Mouse (Mus musculus): ENCODE measurements around the gene Cryzl1. TPM values are rescaled to one million over a fixed set of nuclear protein-coding genes. Genes with fewer than 3 reads are reported as not detected.

Cryzl1 gene
- total RNA-seq, 2 experiments from 2014 or later = 107 to 108 TPM

- no peak for TF ChIP-seq CTCF (IDR thresholded peaks at IDR 0.05)
- no peak overlapping the region for H3K27ac ChIP-seq
- no peak overlapping the region for H3K4me3 ChIP-seq
- intact Hi-C loops (cut with DNase I) = no loop called here
- DNase-seq (ENCODE audit: extremely low spot score in 1 of 2, low spot score in 2 of 2) = no peak
Observed at GRCm38 (mm10) chr16:91761761-91762160, 33.0 kb upstream of the Cryzl1 start.

DNA sequence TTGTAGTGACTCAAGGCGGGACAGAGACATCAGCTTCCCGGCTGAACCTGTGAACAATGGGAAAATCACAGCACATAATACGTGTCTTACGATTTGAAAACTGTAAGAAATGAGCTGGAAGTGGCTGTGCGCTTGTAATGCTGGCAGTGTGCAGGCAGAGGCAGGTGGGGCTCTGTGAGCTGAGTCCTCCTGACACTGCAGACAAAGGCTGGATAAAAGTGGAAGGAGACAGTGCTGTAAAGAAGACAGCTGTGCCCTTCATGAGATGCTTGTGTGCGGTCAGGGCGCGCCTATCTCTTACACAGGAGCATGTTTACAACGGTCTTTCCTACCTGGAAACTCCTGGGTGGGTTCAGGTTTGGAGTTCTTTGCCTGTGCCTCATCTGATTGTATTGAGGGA is 32.4 kb upstream of the Cryzl1 start:
- Histone ChIP-seq H3K4me3 (no peak overlapping the region), H3K27ac (no peak overlapping the region)
- no peak for TF ChIP-seq CTCF (IDR thresholded peaks at IDR 0.05)
- no peak for DNase-seq (ENCODE audit: extremely low spot score in 1 of 2, low spot score in 2 of 2)
- intact Hi-C loops (cut with DNase I) = no loop called here

DNA sequence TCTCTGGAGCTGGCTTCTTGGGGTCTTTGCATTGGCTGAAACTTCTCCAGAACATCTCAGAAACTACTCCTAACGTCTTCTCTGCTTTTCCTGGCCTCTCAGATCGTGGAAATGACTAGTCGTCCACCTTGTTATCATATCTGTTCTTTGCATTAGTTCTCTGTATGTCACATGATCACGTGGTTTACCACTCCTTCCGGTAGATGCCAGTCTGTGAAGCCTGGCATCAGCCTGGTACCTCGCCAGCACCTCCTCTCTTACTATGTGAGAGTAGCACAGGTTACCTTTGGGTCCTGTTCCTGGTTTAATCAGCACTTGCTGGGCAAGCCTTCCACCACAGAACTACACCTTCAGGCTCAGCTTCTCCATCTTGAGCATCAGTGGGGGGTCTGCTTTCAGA is 26.2 kb upstream of the Cryzl1 start:
- intact Hi-C loops (cut with DNase I) = no loop called here
- TF ChIP-seq CTCF (IDR thresholded peaks at IDR 0.05) = no peak
- Histone ChIP-seq H3K27ac (no peak overlapping the region), H3K4me3 (no peak overlapping the region)
- no peak for DNase-seq (ENCODE audit: extremely low spot score in 1 of 2, low spot score in 2 of 2)

DNA sequence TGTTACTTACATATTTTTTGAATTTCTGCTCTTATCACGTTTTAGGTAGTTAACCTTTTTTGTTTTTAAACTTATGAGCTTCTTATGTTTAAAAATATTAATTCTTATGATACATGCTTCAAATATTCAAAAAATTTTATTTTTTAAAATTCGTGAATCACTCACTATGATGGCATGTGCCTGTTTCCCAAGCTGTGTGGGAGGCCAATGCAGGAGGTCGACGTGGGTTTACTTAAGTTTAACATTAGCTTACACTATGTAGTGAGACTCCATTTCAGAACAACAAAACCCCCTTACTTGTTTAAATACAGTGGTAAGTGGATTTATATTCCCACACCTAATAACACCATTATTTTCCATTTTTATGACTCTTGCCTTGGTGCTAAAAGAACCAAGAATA is 24.8 kb upstream of the Cryzl1 start:
- no peak for TF ChIP-seq CTCF (IDR thresholded peaks at IDR 0.05)
- intact Hi-C loops (cut with DNase I) = no loop called here
- Histone ChIP-seq H3K4me3 (no peak overlapping the region), H3K27ac (no peak overlapping the region)
- no peak for DNase-seq (ENCODE audit: extremely low spot score in 1 of 2, low spot score in 2 of 2)

DNA sequence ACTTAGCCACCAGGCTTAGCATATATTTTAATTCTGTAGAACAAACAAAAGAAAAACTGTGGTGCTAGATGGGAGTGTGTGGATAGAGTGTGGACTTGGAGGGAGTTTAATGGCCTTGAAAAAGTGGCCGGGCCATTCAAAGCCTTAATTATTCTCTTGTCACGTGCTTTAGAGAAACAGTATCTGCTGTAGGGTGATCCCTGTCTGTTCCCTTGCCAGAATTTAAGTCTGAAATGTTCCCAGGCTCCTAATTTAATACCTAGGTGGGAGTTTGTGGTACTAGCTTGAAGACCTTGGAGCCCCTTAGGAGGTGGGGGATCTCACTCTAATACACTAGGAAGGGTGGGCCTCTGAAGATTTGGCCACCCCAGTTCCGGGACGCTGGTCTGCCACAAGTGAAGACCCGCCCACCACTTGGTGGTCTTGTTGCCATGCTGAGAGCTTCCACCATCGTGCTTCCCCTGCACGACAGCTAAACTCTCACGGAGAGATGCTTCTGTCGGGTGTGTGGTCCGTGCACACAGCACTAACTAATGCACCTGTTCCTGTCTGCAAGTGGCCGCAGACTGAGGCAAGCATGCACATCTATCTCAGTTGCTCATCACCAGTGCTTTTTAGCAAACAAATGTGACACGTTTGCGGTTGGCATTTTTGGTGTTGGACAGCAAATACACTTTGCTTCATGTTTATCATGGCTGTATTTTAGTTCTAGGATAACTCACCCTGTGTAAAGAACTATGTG is 23.0 kb upstream of the Cryzl1 start:
- no peak overlapping the region for H3K27ac ChIP-seq
- intact Hi-C loops (cut with DNase I) = no loop called here
- no peak overlapping the region for H3K4me3 ChIP-seq
- no peak for TF ChIP-seq CTCF (IDR thresholded peaks at IDR 0.05)
- no peak for DNase-seq (ENCODE audit: extremely low spot score in 1 of 2, low spot score in 2 of 2)

- DNase-seq (ENCODE audit: extremely low spot score in 1 of 2, low spot score in 2 of 2) = no peak
- TF ChIP-seq CTCF (IDR thresholded peaks at IDR 0.05) = no peak
- H3K27ac ChIP-seq = no peak overlapping the region
- no peak overlapping the region for H3K4me3 ChIP-seq
- intact Hi-C loops (cut with DNase I) = no loop called here
Observed at GRCm38 (mm10) chr16:91747567-91747966, 18.8 kb upstream of the Cryzl1 start.

DNA sequence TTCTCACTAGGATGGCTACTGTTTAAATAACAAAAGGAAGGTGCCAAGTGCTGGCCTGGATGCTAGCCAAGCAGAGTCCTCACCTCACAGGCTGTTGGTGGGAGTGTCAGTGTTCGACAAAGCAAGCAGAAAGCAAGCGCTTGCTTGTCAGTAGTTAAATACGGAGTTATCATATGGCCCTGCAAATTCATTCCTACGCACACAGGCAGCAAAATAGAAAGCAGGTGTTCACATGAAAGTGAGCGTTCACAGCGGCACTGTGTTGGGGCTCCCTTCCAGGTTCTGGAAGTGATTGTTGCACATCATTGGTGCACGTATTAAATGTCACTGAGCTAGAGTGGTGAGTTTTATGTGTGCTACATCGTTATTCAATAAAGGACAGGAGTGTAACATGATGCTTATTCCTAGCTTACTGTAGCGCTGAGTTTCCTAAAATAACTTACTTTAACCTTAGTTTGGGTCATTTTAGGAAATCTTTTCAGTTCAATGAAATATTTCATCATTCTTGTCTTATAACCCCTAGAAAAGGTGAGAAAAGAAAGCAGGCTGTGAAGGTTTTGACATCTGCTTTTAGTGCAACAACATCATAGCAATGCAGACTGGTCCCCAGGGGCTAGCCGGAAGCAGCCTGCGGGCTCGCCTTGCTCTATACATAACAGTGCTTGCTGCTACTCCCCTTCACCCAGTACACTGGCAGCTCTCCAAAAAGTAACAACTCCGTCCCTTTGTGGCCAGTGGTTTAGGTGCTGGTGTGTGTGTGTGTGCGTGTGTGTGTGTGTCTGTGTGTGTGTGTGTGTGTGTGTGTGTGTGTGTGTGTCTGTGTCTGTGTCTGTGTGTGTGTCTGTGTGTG is 17.6 kb upstream of the Cryzl1 start:
- Histone ChIP-seq H3K27ac (no peak overlapping the region), H3K4me3 (no peak overlapping the region)
- peak in 1 of 2 experiments; percentile 63 for DNase-seq (ENCODE audit: extremely low spot score in 1 of 2, low spot score in 2 of 2)
- intact Hi-C loops (cut with DNase I) = no loop called here
- no peak for TF ChIP-seq CTCF (IDR thresholded peaks at IDR 0.05)

- no peak for DNase-seq (ENCODE audit: extremely low spot score in 1 of 2, low spot score in 2 of 2)
- intact Hi-C loops (cut with DNase I) = no loop called here
- TF ChIP-seq CTCF (IDR thresholded peaks at IDR 0.05) = no peak
- Histone ChIP-seq H3K4me3 (no peak overlapping the region), H3K27ac (no peak overlapping the region)
Observed at GRCm38 (mm10) chr16:91743055-91743454, 14.3 kb upstream of the Cryzl1 start.

- DNase-seq (ENCODE audit: extremely low spot score in 1 of 2, low spot score in 2 of 2) = no peak
- Histone ChIP-seq H3K27ac (no peak overlapping the region), H3K4me3 (no peak overlapping the region)
- TF ChIP-seq CTCF (IDR thresholded peaks at IDR 0.05) = no peak
- intact Hi-C loops (cut with DNase I) = no loop called here
Observed at GRCm38 (mm10) chr16:91740918-91741255, 12.1 kb upstream of the Cryzl1 start.

DNA sequence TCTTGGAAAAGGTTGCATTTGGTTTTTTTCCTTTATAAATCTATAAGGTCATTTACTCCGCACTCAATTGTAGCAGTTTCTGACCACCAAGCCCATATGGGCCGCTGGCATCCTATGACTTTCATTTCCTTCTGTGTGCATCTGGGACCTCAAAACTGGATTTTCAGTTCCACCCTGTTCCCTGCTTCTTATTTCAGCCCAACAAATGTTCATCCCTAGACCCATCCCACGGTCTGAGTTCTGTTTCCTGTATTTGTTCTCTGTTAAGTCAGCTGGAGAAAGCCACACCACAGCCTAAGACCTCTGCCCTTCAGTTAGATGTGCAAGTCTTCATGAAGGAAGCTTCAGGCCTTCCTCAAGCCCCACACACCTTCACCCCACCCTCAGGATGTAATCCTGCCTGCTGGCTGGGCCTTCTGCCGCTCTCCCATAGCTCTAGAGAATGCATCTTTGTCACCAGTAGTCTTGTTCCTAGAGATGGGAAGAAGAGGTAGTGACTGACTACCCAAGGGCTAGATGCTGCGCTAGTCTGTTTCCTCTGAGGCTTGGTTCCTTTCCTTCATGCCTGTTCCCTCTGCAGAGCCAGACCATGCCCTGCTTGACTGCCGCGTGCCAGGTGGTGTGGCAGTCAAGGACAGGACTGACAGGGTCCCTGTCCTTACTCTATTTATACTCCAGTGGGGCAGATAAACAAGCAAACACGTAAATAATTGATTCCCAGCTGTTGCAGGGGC is 11.6 kb upstream of the Cryzl1 start:
- no peak for DNase-seq (ENCODE audit: extremely low spot score in 1 of 2, low spot score in 2 of 2)
- Histone ChIP-seq H3K27ac (no peak overlapping the region), H3K4me3 (no peak overlapping the region)
- intact Hi-C loops (cut with DNase I) = no loop called here
- no peak for TF ChIP-seq CTCF (IDR thresholded peaks at IDR 0.05)

DNA sequence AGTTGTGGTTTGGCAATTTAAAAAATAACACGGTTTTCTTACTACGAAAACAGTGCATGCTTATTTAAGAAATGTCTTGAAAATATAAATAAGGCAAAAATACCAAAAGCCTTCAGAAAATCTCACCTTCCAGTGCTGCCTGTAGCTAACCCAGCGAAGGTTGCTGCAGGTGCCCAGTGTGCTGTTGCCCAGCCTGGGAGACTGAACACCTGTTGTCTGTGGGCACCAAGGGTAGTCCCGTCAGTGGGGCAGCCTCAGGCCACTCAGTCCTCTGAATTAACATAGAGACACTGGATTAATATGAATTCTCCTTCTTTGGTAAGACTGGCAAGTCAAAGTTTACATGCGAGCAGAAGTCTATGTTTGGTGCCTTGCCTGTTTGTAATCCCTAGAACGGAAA is 9.7 kb upstream of the Cryzl1 start:
- Histone ChIP-seq H3K27ac (no peak overlapping the region), H3K4me3 (no peak overlapping the region)
- no peak for DNase-seq (ENCODE audit: extremely low spot score in 1 of 2, low spot score in 2 of 2)
- intact Hi-C loops (cut with DNase I) = loop anchor here (5.0 kb wide), 1 partner anchor 59 kb away; no protein-coding TSS in a partner anchor
- no peak for TF ChIP-seq CTCF (IDR thresholded peaks at IDR 0.05)

Measured in left cerebral cortex, adult 2 months (tissue).